Mouse (Mus musculus): ENCODE results near the gene Frrs1. TPM values are rescaled to one million over a fixed set of nuclear protein-coding genes. Genes with fewer than 3 reads are reported as not detected.

The Frrs1 gene
- polyA plus RNA-seq, 1 experiment from 2014 or later: 10.6 TPM

GRCm38 (mm10) chr3:116836681-116837475, 22.4 kb upstream of the Frrs1 start:
- 82% methylated on average over 23 of the region's 23 CpGs for WGBS
- no peaks in the 10 kb centered on the region for H3K9me3 ChIP-seq (replicated peaks; ENCODE audit: control insufficient read depth, low read length)
- no peaks in the 10 kb centered on the region for H3K36me3 ChIP-seq (replicated peaks; ENCODE audit: control insufficient read depth, insufficient read depth, low read depth, low read length)
- H3K4me2 ChIP-seq (ENCODE audit: low read depth, low read length): no peak overlapping the region
- H3K27me3 ChIP-seq (ENCODE audit: control insufficient read depth, insufficient read depth, low read length): no peaks in the 10 kb centered on the region
- H3K4me3 ChIP-seq (ENCODE audit: low read depth, low read length): no peak overlapping the region
- no peak overlapping the region for H3K27ac ChIP-seq (replicated peaks; ENCODE audit: low read depth, low read length)
- no peak for ATAC-seq (replicated peaks; ENCODE audit: insufficient number of reproducible peaks, low FRiP score, low TSS enrichment, low read depth)
- no peak overlapping the region for H3K9ac ChIP-seq (replicated peaks; ENCODE audit: low read length)
- DNase-seq (ENCODE audit: low spot score): no peak
- no peaks in the 10 kb centered on the region for H3K4me1 ChIP-seq (ENCODE audit: control insufficient read depth, insufficient read depth, low read length)

DNA sequence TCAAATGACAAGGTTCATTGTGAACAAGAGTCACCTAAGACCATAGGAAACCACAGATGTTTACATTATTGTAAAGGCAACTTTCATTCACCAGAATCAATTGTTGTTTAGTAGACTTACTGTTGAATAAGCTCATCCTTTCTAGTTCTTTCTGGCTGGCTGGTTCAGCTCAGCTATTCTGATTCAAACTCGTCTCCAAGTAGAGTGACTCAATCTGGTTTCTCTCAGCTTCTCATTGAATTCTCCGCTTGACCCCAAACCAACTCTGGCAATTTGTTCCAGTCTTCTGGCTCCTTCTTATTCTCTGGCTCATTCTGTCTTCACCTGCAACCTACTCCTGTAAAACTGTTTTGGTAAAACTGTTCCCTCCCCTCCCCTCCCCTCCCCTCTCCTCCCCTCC, 18.0 kb upstream of the Frrs1 start:
- H3K4me1 ChIP-seq (ENCODE audit: control insufficient read depth, insufficient read depth, low read length): no peaks in the 10 kb centered on the region
- 73% methylated on average over 2 of the region's 2 CpGs for WGBS
- no peaks in the 10 kb centered on the region for H3K9me3 ChIP-seq (replicated peaks; ENCODE audit: control insufficient read depth, low read length)
- no peak overlapping the region for H3K9ac ChIP-seq (replicated peaks; ENCODE audit: low read length)
- DNase-seq (ENCODE audit: low spot score): no peak
- no peak for ATAC-seq (replicated peaks; ENCODE audit: insufficient number of reproducible peaks, low FRiP score, low TSS enrichment, low read depth)
- no peak overlapping the region for H3K27ac ChIP-seq (replicated peaks; ENCODE audit: low read depth, low read length)
- H3K4me2 ChIP-seq (ENCODE audit: low read depth, low read length): no peak overlapping the region
- no peaks in the 10 kb centered on the region for H3K36me3 ChIP-seq (replicated peaks; ENCODE audit: control insufficient read depth, insufficient read depth, low read depth, low read length)
- H3K27me3 ChIP-seq (ENCODE audit: control insufficient read depth, insufficient read depth, low read length): no peaks in the 10 kb centered on the region
- H3K4me3 ChIP-seq (ENCODE audit: low read depth, low read length): no peak overlapping the region

- Histone ChIP-seq H3K4me3 (ENCODE audit: low read depth, low read length) (no peak overlapping the region), H3K4me2 (ENCODE audit: low read depth, low read length) (no peak overlapping the region), H3K9me3 (replicated peaks; ENCODE audit: control insufficient read depth, low read length) (no peaks in the 10 kb centered on the region), H3K27me3 (ENCODE audit: control insufficient read depth, insufficient read depth, low read length) (no peaks in the 10 kb centered on the region), H3K36me3 (replicated peaks; ENCODE audit: control insufficient read depth, insufficient read depth, low read depth, low read length) (no peaks in the 10 kb centered on the region), H3K27ac (replicated peaks; ENCODE audit: low read depth, low read length) (no peak overlapping the region), H3K4me1 (ENCODE audit: control insufficient read depth, insufficient read depth, low read length) (no peaks in the 10 kb centered on the region), H3K9ac (replicated peaks; ENCODE audit: low read length) (no peak overlapping the region)
- WGBS: 92% methylated on average over 10 of the region's 10 CpGs
- ATAC-seq (replicated peaks; ENCODE audit: insufficient number of reproducible peaks, low FRiP score, low TSS enrichment, low read depth) (no peak), DNase-seq (ENCODE audit: low spot score) (no peak)
Measured at GRCm38 (mm10) chr3:116844880-116845579, 14.2 kb upstream of the Frrs1 start.

GRCm38 (mm10) chr3:116846084-116846483, 13.2 kb upstream of the Frrs1 start:
- 85% methylated on average over 4 of the region's 4 CpGs for WGBS
- DNase-seq (ENCODE audit: low spot score) (no peak), ATAC-seq (replicated peaks; ENCODE audit: insufficient number of reproducible peaks, low FRiP score, low TSS enrichment, low read depth) (no peak)
- H3K4me3 ChIP-seq (ENCODE audit: low read depth, low read length): no peak overlapping the region
- H3K4me2 ChIP-seq (ENCODE audit: low read depth, low read length): no peak overlapping the region
- H3K4me1 ChIP-seq (ENCODE audit: control insufficient read depth, insufficient read depth, low read length): no peaks in the 10 kb centered on the region
- no peak overlapping the region for H3K9ac ChIP-seq (replicated peaks; ENCODE audit: low read length)
- H3K36me3 ChIP-seq (replicated peaks; ENCODE audit: control insufficient read depth, insufficient read depth, low read depth, low read length): no peaks in the 10 kb centered on the region
- H3K9me3 ChIP-seq (replicated peaks; ENCODE audit: control insufficient read depth, low read length): no peaks in the 10 kb centered on the region
- H3K27me3 ChIP-seq (ENCODE audit: control insufficient read depth, insufficient read depth, low read length): no peaks in the 10 kb centered on the region
- no peak overlapping the region for H3K27ac ChIP-seq (replicated peaks; ENCODE audit: low read depth, low read length)

DNA sequence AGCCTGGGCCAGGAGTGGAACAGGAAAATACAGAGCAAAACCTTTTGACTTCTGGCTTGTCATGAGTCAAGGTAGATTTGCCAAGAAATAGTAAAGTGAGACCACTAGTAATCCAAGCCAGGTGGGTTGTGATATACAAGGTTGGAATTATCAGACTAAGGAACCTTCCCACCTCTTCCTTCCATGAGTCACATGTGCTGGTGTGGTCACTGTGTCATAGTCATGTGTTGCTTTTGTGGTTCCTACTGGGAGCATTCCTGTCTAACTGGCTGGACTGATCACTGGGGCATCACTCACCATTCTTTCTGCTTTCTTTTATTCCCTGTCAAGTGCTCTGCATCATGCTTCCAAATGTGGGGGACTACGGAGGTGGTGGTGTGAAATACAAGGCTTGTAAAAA, 11.2 kb upstream of the Frrs1 start:
- Histone ChIP-seq H3K4me3 (ENCODE audit: low read depth, low read length) (no peak overlapping the region), H3K27ac (replicated peaks; ENCODE audit: low read depth, low read length) (no peak overlapping the region), H3K9ac (replicated peaks; ENCODE audit: low read length) (no peak overlapping the region), H3K4me2 (ENCODE audit: low read depth, low read length) (no peak overlapping the region), H3K36me3 (replicated peaks; ENCODE audit: control insufficient read depth, insufficient read depth, low read depth, low read length) (no peaks in the 10 kb centered on the region), H3K4me1 (ENCODE audit: control insufficient read depth, insufficient read depth, low read length) (no peaks in the 10 kb centered on the region), H3K9me3 (replicated peaks; ENCODE audit: control insufficient read depth, low read length) (no peaks in the 10 kb centered on the region), H3K27me3 (ENCODE audit: control insufficient read depth, insufficient read depth, low read length) (no peaks in the 10 kb centered on the region)
- DNase-seq (ENCODE audit: low spot score) (no peak), ATAC-seq (replicated peaks; ENCODE audit: insufficient number of reproducible peaks, low FRiP score, low TSS enrichment, low read depth) (no peak)
- 79% methylated on average over 1 of the region's 1 CpGs for WGBS

DNA sequence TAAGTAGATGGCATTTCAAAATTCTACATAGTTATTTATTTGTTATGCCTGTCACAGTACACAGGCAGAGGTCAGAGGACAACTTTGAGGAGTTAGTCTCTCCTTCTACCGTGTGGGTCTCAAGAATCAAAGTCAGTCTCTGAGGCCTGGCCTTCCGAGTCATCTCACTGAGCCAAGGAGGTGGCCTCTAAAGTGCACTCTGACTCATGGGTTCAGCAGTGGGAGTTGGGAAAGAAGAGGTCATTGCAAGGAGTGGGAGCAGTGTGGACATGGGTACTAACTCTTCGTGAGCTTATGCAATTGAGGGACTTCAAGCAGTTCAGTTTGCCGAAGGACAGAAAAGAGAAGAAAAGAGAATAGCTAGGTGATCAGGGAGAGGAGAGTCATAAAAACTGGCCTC, 10.3 kb upstream of the Frrs1 start:
- no peak overlapping the region for H3K4me2 ChIP-seq (ENCODE audit: low read depth, low read length)
- H3K36me3 ChIP-seq (replicated peaks; ENCODE audit: control insufficient read depth, insufficient read depth, low read depth, low read length): no peaks in the 10 kb centered on the region
- no peak overlapping the region for H3K27ac ChIP-seq (replicated peaks; ENCODE audit: low read depth, low read length)
- H3K9me3 ChIP-seq (replicated peaks; ENCODE audit: control insufficient read depth, low read length): no peaks in the 10 kb centered on the region
- no peaks in the 10 kb centered on the region for H3K4me1 ChIP-seq (ENCODE audit: control insufficient read depth, insufficient read depth, low read length)
- DNase-seq (ENCODE audit: low spot score) (no peak), ATAC-seq (replicated peaks; ENCODE audit: insufficient number of reproducible peaks, low FRiP score, low TSS enrichment, low read depth) (no peak)
- no peaks in the 10 kb centered on the region for H3K27me3 ChIP-seq (ENCODE audit: control insufficient read depth, insufficient read depth, low read length)
- WGBS: 81% methylated on average over 4 of the region's 4 CpGs
- no peak overlapping the region for H3K9ac ChIP-seq (replicated peaks; ENCODE audit: low read length)
- H3K4me3 ChIP-seq (ENCODE audit: low read depth, low read length): no peak overlapping the region

GRCm38 (mm10) chr3:116850376-116850775, 8.9 kb upstream of the Frrs1 start:
- H3K4me3 ChIP-seq (ENCODE audit: low read depth, low read length): no peak overlapping the region
- DNase-seq (ENCODE audit: low spot score) (no peak), ATAC-seq (replicated peaks; ENCODE audit: insufficient number of reproducible peaks, low FRiP score, low TSS enrichment, low read depth) (no peak)
- no peak overlapping the region for H3K27ac ChIP-seq (replicated peaks; ENCODE audit: low read depth, low read length)
- no peaks in the 10 kb centered on the region for H3K36me3 ChIP-seq (replicated peaks; ENCODE audit: control insufficient read depth, insufficient read depth, low read depth, low read length)
- no peaks in the 10 kb centered on the region for H3K4me1 ChIP-seq (ENCODE audit: control insufficient read depth, insufficient read depth, low read length)
- H3K27me3 ChIP-seq (ENCODE audit: control insufficient read depth, insufficient read depth, low read length): no peaks in the 10 kb centered on the region
- no peak overlapping the region for H3K9ac ChIP-seq (replicated peaks; ENCODE audit: low read length)
- H3K9me3 ChIP-seq (replicated peaks; ENCODE audit: control insufficient read depth, low read length): no peaks in the 10 kb centered on the region
- WGBS: 81% methylated on average over 1 of the region's 1 CpGs
- no peak overlapping the region for H3K4me2 ChIP-seq (ENCODE audit: low read depth, low read length)

- Histone ChIP-seq H3K4me1 (ENCODE audit: control insufficient read depth, insufficient read depth, low read length) (no peaks in the 10 kb centered on the region), H3K27ac (replicated peaks; ENCODE audit: low read depth, low read length) (no peak overlapping the region), H3K36me3 (replicated peaks; ENCODE audit: control insufficient read depth, insufficient read depth, low read depth, low read length) (no peaks in the 10 kb centered on the region), H3K4me3 (ENCODE audit: low read depth, low read length) (no peak overlapping the region), H3K9ac (replicated peaks; ENCODE audit: low read length) (no peak overlapping the region), H3K4me2 (ENCODE audit: low read depth, low read length) (no peak overlapping the region), H3K9me3 (replicated peaks; ENCODE audit: control insufficient read depth, low read length) (no peaks in the 10 kb centered on the region), H3K27me3 (ENCODE audit: control insufficient read depth, insufficient read depth, low read length) (no peaks in the 10 kb centered on the region)
- 90% methylated on average over 3 of the region's 3 CpGs for WGBS
- DNase-seq (ENCODE audit: low spot score) (no peak), ATAC-seq (replicated peaks; ENCODE audit: insufficient number of reproducible peaks, low FRiP score, low TSS enrichment, low read depth) (no peak)
Measured at GRCm38 (mm10) chr3:116852421-116852820, 6.8 kb upstream of the Frrs1 start.
